Mouse (Mus musculus) CH12.LX (cell line): ENCODE measurements around the gene Supv3l1.

ENCODE experiments used
- BHLHE40 ChIP-seq: IDR thresholded peaks from 2 replicates; pipeline ENCODE4 v1.6.1; 2011; ENCODE audit warnings: mild to moderate bottlenecking, low read depth, low read length, improper control_type of control experiment
- CHD1 ChIP-seq: IDR thresholded peaks from 2 replicates; pipeline ENCODE4 v1.6.1; 2012; ENCODE audit warnings: low read depth, low read length, improper control_type of control experiment, inconsistent platforms
- CTCF ChIP-seq, 2 experiments: IDR thresholded peaks in 1 of 2; conservative IDR thresholded peaks in 1 of 2; 2 replicates each; pipeline ENCODE4 v1.5.1; 2011 to 2012; ENCODE audit warnings: low read depth in 2 of 2, low read length in 2 of 2, improper control_type of control experiment in 1 of 2, inconsistent platforms in 1 of 2, mild to moderate bottlenecking in 1 of 2, moderate library complexity in 1 of 2
- E2F4 ChIP-seq: IDR thresholded peaks from 2 replicates; pipeline ENCODE4 v1.6.1; 2011; ENCODE audit warnings: low read depth, low read length, improper control_type of control experiment; ENCODE audit not compliant: insufficient replicate concordance
- EP300 ChIP-seq: IDR thresholded peaks from 2 replicates; pipeline ENCODE4 v1.6.1; 2011; ENCODE audit warnings: low read length, improper control_type of control experiment
- GABPA ChIP-seq: IDR thresholded peaks from 2 replicates; pipeline ENCODE4 v1.6.1; 2012; ENCODE audit warnings: low read depth, low read length, improper control_type of control experiment, inconsistent platforms; ENCODE audit not compliant: insufficient replicate concordance
- MXI1 ChIP-seq: IDR thresholded peaks from 2 replicates; pipeline ENCODE4 v1.6.1; 2011; ENCODE audit warnings: mild to moderate bottlenecking, low read depth, low read length, improper control_type of control experiment
- MYC ChIP-seq: IDR thresholded peaks from 2 replicates; pipeline ENCODE4 v1.6.1; 2011; ENCODE audit warnings: low read depth, mild to moderate bottlenecking, improper control_type of control experiment, low read length
- POLR2A ChIP-seq: IDR thresholded peaks from 2 replicates; pipeline ENCODE4 v1.6.1; 2011; ENCODE audit warnings: low read depth, mild to moderate bottlenecking, improper control_type of control experiment, low read length
- SMC3 ChIP-seq: IDR thresholded peaks from 2 replicates; pipeline ENCODE4 v1.6.1; 2011; ENCODE audit warnings: low read depth, low read length, improper control_type of control experiment
- TCF12 ChIP-seq: IDR thresholded peaks from 2 replicates; pipeline ENCODE4 v1.6.1; 2014; ENCODE audit warnings: low read depth, mild to moderate bottlenecking, inconsistent platforms, low read length, improper control_type of control experiment
- USF1 ChIP-seq: IDR thresholded peaks from 2 replicates; pipeline ENCODE4 v1.6.1; 2014; ENCODE audit warnings: low read depth, mild to moderate bottlenecking, inconsistent platforms, low read length, improper control_type of control experiment
- ZNF384 ChIP-seq: IDR thresholded peaks from 2 replicates; pipeline ENCODE4 v1.6.1; 2012; ENCODE audit warnings: low read depth, low read length, improper control_type of control experiment, inconsistent platforms

GRCm38 (mm10) chr10:62485878-62486582 lies 36.5 kb upstream of the Supv3l1 start:
- TF ChIP-seq EP300 (peak; percentile 42), USF1 (no peak), POLR2A (no peak), BHLHE40 (no peak; the same call in 1 of the 2 replicates), MXI1 (no peak; the same call in 1 of the 2 replicates), CTCF (conservative IDR thresholded peaks at IDR 0.05 in 1 of 2, IDR thresholded peaks at IDR 0.05 in 1 of 2; ENCODE audit: low read depth in 2 of 2, low read length in 2 of 2) (no peak), E2F4 (no peak), MYC (no peak), TCF12 (no peak; the same call in 1 of the 2 replicates), SMC3 (no peak), GABPA (no peak), CHD1 (0 out of 2 replicates have a peak, but pooled peaks have one; percentile 46), ZNF384 (no peak)
